Mouse (Mus musculus): ENCODE results near the gene Gm20388. TPM values are rescaled to one million over a fixed set of nuclear protein-coding genes. Genes with fewer than 3 reads are reported as not detected.

Gene Gm20388
- polyA plus RNA-seq, 1 experiment from 2014 or later: 3.6 TPM

DNA sequence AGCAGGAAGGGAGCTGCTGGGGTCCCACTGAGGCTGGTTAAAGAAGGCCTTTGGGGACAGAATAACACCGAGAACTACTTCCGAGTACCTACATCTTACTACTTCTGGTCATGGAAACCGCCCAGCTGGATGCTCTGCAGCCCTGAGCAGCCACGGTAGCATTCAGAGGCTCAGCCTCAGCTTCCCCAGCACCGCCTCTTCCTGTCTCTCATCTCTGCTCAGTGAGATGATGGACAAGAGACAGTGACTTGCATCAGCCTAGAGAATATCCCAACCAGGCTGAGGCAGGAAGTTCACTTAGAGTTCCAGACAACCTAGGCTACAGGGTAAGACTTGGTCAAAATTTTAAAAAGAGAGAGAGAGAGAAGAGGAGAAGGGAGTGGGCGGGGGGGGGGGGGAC is 3876.0 kb downstream of the Gm20388 start:
- Histone ChIP-seq H3K27me3 (replicated peaks; ENCODE audit: low read depth, poor library complexity, severe bottlenecking) (peaks cover 14% of the 10 kb centered on the region), H3K27ac (replicated peaks) (no peak overlapping the region; the same call in 1 of the 2 replicates), H3K4me3 (no peak overlapping the region), H3K9me3 (no peaks in the 10 kb centered on the region), H3K4me1 (peaks cover 36% of the 10 kb centered on the region), H3K36me3 (replicated peaks) (no peaks in the 10 kb centered on the region)
- WGBS: 74% methylated on average over 6 of the region's 6 CpGs
- DNase-seq (ENCODE audit: low spot score): no peak

DNA sequence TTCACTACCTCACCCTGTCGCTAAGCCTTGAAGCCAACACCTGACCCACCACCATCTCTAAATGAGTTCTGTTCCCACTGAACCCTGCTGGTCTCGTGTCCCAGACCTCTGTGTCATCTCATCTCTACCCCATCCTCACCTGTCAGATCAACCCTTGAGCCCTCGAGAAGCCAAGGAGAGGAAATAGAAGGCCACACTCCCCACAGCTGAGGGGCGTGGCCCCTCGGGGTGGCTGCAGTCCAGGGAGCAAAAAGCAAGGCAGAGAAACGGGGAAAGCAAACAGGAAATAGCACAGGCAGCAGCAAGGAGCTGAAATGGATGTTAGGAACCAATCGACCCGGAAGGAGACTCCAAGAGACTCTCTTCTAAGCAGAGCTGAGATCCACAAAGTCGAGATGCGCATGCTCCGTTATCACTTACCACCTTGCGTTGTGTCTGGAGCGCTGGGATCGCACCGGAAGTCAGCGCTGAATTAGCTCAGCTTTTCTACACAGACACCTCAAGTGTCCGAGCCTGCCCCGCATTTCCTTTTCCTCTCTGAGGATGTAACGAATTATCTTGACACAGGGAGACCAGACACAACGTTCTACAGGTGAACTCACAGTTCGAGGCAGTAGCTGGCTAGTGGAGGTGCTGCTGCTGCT is 3876.7 kb downstream of the Gm20388 start:
- peaks cover 41% of the 10 kb centered on the region for H3K4me1 ChIP-seq
- H3K27me3 ChIP-seq (replicated peaks; ENCODE audit: low read depth, poor library complexity, severe bottlenecking): peaks cover 19% of the 10 kb centered on the region
- no peaks in the 10 kb centered on the region for H3K9me3 ChIP-seq
- no peaks in the 10 kb centered on the region for H3K36me3 ChIP-seq (replicated peaks)
- WGBS: 61% methylated on average over 21 of the region's 21 CpGs
- DNase-seq (ENCODE audit: low spot score): no peak
- no peak overlapping the region for H3K27ac ChIP-seq (replicated peaks)
- H3K4me3 ChIP-seq: no peak overlapping the region

- H3K27ac ChIP-seq (replicated peaks): no peak overlapping the region
- H3K27me3 ChIP-seq (replicated peaks; ENCODE audit: low read depth, poor library complexity, severe bottlenecking): peaks cover 19% of the 10 kb centered on the region
- 59% methylated on average over 14 of the region's 14 CpGs for WGBS
- peaks cover 39% of the 10 kb centered on the region for H3K4me1 ChIP-seq
- no peaks in the 10 kb centered on the region for H3K9me3 ChIP-seq
- no peak overlapping the region for H3K4me3 ChIP-seq
- H3K36me3 ChIP-seq (replicated peaks): no peaks in the 10 kb centered on the region
- DNase-seq (ENCODE audit: low spot score): no peak
Observed at GRCm38 (mm10) chr8:123788416-123789170, 3878.0 kb downstream of the Gm20388 start.

GRCm38 (mm10) chr8:123789461-123789860 is 3878.8 kb downstream of the Gm20388 start:
- WGBS: 72% methylated on average over 9 of the region's 9 CpGs
- Histone ChIP-seq H3K4me1 (peaks cover 36% of the 10 kb centered on the region), H3K36me3 (replicated peaks) (no peaks in the 10 kb centered on the region), H3K27ac (replicated peaks) (no peak overlapping the region), H3K4me3 (no peak overlapping the region), H3K27me3 (replicated peaks; ENCODE audit: low read depth, poor library complexity, severe bottlenecking) (peaks cover 19% of the 10 kb centered on the region), H3K9me3 (no peaks in the 10 kb centered on the region)
- no peak for DNase-seq (ENCODE audit: low spot score)

GRCm38 (mm10) chr8:123789970-123790369 is 3879.3 kb downstream of the Gm20388 start:
- Histone ChIP-seq H3K4me1 (peaks cover 36% of the 10 kb centered on the region), H3K27ac (replicated peaks) (peak overlapping the region; percentile 54; the same call in 1 of the 2 replicates), H3K9me3 (no peaks in the 10 kb centered on the region), H3K27me3 (replicated peaks; ENCODE audit: low read depth, poor library complexity, severe bottlenecking) (peaks cover 19% of the 10 kb centered on the region), H3K4me3 (no peak overlapping the region), H3K36me3 (replicated peaks) (no peaks in the 10 kb centered on the region)
- DNase-seq (ENCODE audit: low spot score): peak; percentile 93
- under 1% methylated on average over 4 of the region's 4 CpGs for WGBS

- peaks cover 32% of the 10 kb centered on the region for H3K4me1 ChIP-seq
- H3K9me3 ChIP-seq: no peaks in the 10 kb centered on the region
- H3K27ac ChIP-seq (replicated peaks): peak overlapping the region; percentile 71
- no peaks in the 10 kb centered on the region for H3K36me3 ChIP-seq (replicated peaks)
- peak; percentile 27 for DNase-seq (ENCODE audit: low spot score)
- WGBS: 55% methylated on average over 16 of the region's 16 CpGs
- H3K27me3 ChIP-seq (replicated peaks; ENCODE audit: low read depth, poor library complexity, severe bottlenecking): peaks cover 17% of the 10 kb centered on the region
- no peak overlapping the region for H3K4me3 ChIP-seq
Observed at GRCm38 (mm10) chr8:123791101-123791844, 3880.6 kb downstream of the Gm20388 start.

- H3K27ac ChIP-seq (replicated peaks): peak overlapping the region; percentile 71
- H3K27me3 ChIP-seq (replicated peaks; ENCODE audit: low read depth, poor library complexity, severe bottlenecking): peaks cover 11% of the 10 kb centered on the region
- H3K36me3 ChIP-seq (replicated peaks): no peaks in the 10 kb centered on the region
- no peak for DNase-seq (ENCODE audit: low spot score)
- H3K4me1 ChIP-seq: peaks cover 36% of the 10 kb centered on the region
- WGBS: 78% methylated on average over 7 of the region's 7 CpGs
- H3K4me3 ChIP-seq: no peak overlapping the region
- H3K9me3 ChIP-seq: no peaks in the 10 kb centered on the region
Observed at GRCm38 (mm10) chr8:123791845-123792225, 3881.2 kb downstream of the Gm20388 start.

GRCm38 (mm10) chr8:123793900-123794299 is 3883.3 kb downstream of the Gm20388 start:
- Histone ChIP-seq H3K9me3 (no peaks in the 10 kb centered on the region), H3K4me3 (no peak overlapping the region), H3K4me1 (peaks cover 33% of the 10 kb centered on the region), H3K27me3 (replicated peaks; ENCODE audit: low read depth, poor library complexity, severe bottlenecking) (peaks cover 9% of the 10 kb centered on the region; the same call in 1 of the 2 replicates), H3K36me3 (replicated peaks) (no peaks in the 10 kb centered on the region), H3K27ac (replicated peaks) (no peak overlapping the region)
- WGBS: 74% methylated on average over 10 of the region's 10 CpGs
- DNase-seq (ENCODE audit: low spot score): no peak

DNA sequence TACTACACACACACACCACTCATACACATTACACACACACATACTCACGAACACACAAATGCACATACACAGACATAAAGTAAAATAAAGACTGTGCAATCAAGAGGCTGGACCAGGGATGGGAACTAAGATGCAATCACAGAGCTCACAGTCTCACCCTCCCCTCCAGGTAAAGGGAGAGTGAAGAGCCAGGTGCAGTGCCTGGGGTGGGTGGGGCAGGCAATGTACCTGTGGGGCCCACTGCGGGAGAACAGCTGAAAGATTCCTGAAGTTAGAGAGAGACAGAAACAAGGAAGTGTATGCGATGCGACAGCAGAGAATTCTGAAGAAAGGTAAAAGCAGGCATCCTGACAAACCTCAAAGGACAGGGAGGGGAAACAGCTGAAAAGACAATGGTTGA is 3884.1 kb downstream of the Gm20388 start:
- 83% methylated on average over 4 of the region's 4 CpGs for WGBS
- Histone ChIP-seq H3K27ac (replicated peaks) (no peak overlapping the region), H3K36me3 (replicated peaks) (no peaks in the 10 kb centered on the region)

GRCm38 (mm10) chr8:123796758-123797157 is 3886.1 kb downstream of the Gm20388 start:
- no peak overlapping the region for H3K4me3 ChIP-seq
- WGBS: 39% methylated on average over 4 of the region's 4 CpGs
- H3K27me3 ChIP-seq (replicated peaks; ENCODE audit: low read depth, poor library complexity, severe bottlenecking): 0 out of 2 replicates have a peak, but pooled peaks cover 5% of the 10 kb centered on the region
- no peaks in the 10 kb centered on the region for H3K36me3 ChIP-seq (replicated peaks)
- peaks cover 6% of the 10 kb centered on the region; the same call in 1 of the 2 replicates for H3K9me3 ChIP-seq
- no peak for DNase-seq (ENCODE audit: low spot score)
- H3K27ac ChIP-seq (replicated peaks): no peak overlapping the region
- H3K4me1 ChIP-seq: peaks cover 32% of the 10 kb centered on the region

More for the DNA sequence above, 3884.1 kb downstream of the Gm20388 start:
- no peak for DNase-seq (ENCODE audit: low spot score)
- peaks cover 41% of the 10 kb centered on the region for H3K4me1 ChIP-seq
- no peaks in the 10 kb centered on the region for H3K9me3 ChIP-seq
- H3K27me3 ChIP-seq (replicated peaks; ENCODE audit: low read depth, poor library complexity, severe bottlenecking): peaks cover 9% of the 10 kb centered on the region; the same call in 1 of the 2 replicates
- H3K4me3 ChIP-seq: no peak overlapping the region

- no peak for DNase-seq (ENCODE audit: low spot score)
- Histone ChIP-seq H3K4me3 (no peak overlapping the region), H3K36me3 (replicated peaks) (no peaks in the 10 kb centered on the region), H3K27ac (replicated peaks) (no peak overlapping the region), H3K9me3 (peaks cover 6% of the 10 kb centered on the region; the same call in 1 of the 2 replicates), H3K27me3 (replicated peaks; ENCODE audit: low read depth, poor library complexity, severe bottlenecking) (no peaks in the 10 kb centered on the region), H3K4me1 (peaks cover 28% of the 10 kb centered on the region)
- 93% methylated on average over 15 of the region's 15 CpGs for WGBS
Observed at GRCm38 (mm10) chr8:123797928-123798327, 3887.3 kb downstream of the Gm20388 start.

DNA sequence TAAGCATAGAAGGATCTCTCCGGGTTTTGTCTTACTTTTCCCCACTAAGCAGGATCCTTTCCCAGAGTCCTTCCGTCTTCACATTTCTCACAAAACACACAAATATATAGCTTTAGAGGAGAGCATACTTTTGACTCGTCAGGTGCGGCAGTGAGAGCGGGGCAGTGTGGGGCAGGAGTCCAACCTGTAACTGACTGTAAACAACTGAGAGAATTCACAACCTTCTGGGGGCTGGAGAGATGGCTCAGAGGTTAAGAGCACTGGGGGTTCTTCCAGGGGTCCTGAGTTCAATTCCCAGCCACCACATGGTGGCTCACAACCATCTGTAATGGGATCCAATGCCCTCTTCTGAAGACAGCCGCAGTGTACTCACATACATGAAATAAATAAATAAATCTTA is 3888.8 kb downstream of the Gm20388 start:
- DNase-seq (ENCODE audit: low spot score): peak; percentile 21
- Histone ChIP-seq H3K36me3 (replicated peaks) (no peaks in the 10 kb centered on the region), H3K27ac (replicated peaks) (peak overlapping the region; percentile 64), H3K9me3 (peaks cover 6% of the 10 kb centered on the region; the same call in 1 of the 2 replicates), H3K4me1 (peaks cover 32% of the 10 kb centered on the region), H3K4me3 (no peak overlapping the region), H3K27me3 (replicated peaks; ENCODE audit: low read depth, poor library complexity, severe bottlenecking) (no peaks in the 10 kb centered on the region)
- WGBS: 68% methylated on average over 6 of the region's 6 CpGs

Data from embryonic facial prominence, embryonic 10.5 days (tissue).